Mouse (Mus musculus): ENCODE data around the gene Gm20388.

The Gm20388 gene

GRCm38 (mm10) chr8:122905346-122905745 is 2994.7 kb downstream of the Gm20388 start:
- DNase-seq (ENCODE audit: low spot score in 2 of 2): no peak

GRCm38 (mm10) chr8:122906463-122907021 is 2995.9 kb downstream of the Gm20388 start:
- DNase-seq (ENCODE audit: low spot score in 2 of 2): peak; percentile 82 to 87

- no peak for DNase-seq (ENCODE audit: low spot score in 2 of 2)
Observed at GRCm38 (mm10) chr8:122912150-122912549, 3001.5 kb downstream of the Gm20388 start.

- DNase-seq (ENCODE audit: low spot score in 2 of 2): no peak
Observed at GRCm38 (mm10) chr8:122912871-122913270, 3002.2 kb downstream of the Gm20388 start.

GRCm38 (mm10) chr8:122916766-122917165 is 3006.1 kb downstream of the Gm20388 start:
- no peak for DNase-seq (ENCODE audit: low spot score in 2 of 2)

- no peak for DNase-seq (ENCODE audit: low spot score in 2 of 2)
Observed at GRCm38 (mm10) chr8:122917531-122918392, 3007.1 kb downstream of the Gm20388 start.

- no peak for DNase-seq (ENCODE audit: low spot score in 2 of 2)
Observed at GRCm38 (mm10) chr8:122918438-122919107, 3007.9 kb downstream of the Gm20388 start.

GRCm38 (mm10) chr8:122920890-122921289 is 3010.2 kb downstream of the Gm20388 start:
- no peak for DNase-seq (ENCODE audit: low spot score in 2 of 2)

- DNase-seq (ENCODE audit: low spot score in 2 of 2): no peak
Observed at GRCm38 (mm10) chr8:122922945-122923344, 3012.3 kb downstream of the Gm20388 start.

GRCm38 (mm10) chr8:122923431-122924090 is 3012.9 kb downstream of the Gm20388 start:
- DNase-seq (ENCODE audit: low spot score in 2 of 2): no peak

- no peak for DNase-seq (ENCODE audit: low spot score in 2 of 2)
Observed at GRCm38 (mm10) chr8:122924091-122924490, 3013.4 kb downstream of the Gm20388 start.

GRCm38 (mm10) chr8:122925939-122926722 is 3015.5 kb downstream of the Gm20388 start:
- DNase-seq (ENCODE audit: low spot score in 2 of 2): no peak

GRCm38 (mm10) chr8:122926782-122927181 is 3016.1 kb downstream of the Gm20388 start:
- DNase-seq (ENCODE audit: low spot score in 2 of 2): no peak

- no peak for DNase-seq (ENCODE audit: low spot score in 2 of 2)
Observed at GRCm38 (mm10) chr8:122927841-122928240, 3017.2 kb downstream of the Gm20388 start.

- DNase-seq (ENCODE audit: low spot score in 2 of 2): no peak
Observed at GRCm38 (mm10) chr8:122928631-122929224, 3018.1 kb downstream of the Gm20388 start.

GRCm38 (mm10) chr8:122931834-122932560 is 3021.4 kb downstream of the Gm20388 start:
- DNase-seq (ENCODE audit: low spot score in 2 of 2): peak; percentile 81 to 84

- DNase-seq (ENCODE audit: low spot score in 2 of 2): no peak
Observed at GRCm38 (mm10) chr8:122932561-122932959, 3021.9 kb downstream of the Gm20388 start.

GRCm38 (mm10) chr8:122933973-122934372 is 3023.3 kb downstream of the Gm20388 start:
- no peak for DNase-seq (ENCODE audit: low spot score in 2 of 2)

- DNase-seq (ENCODE audit: low spot score in 2 of 2): no peak
Observed at GRCm38 (mm10) chr8:122935118-122935517, 3024.5 kb downstream of the Gm20388 start.

- no peak for DNase-seq (ENCODE audit: low spot score in 2 of 2)
Observed at GRCm38 (mm10) chr8:122935912-122936311, 3025.3 kb downstream of the Gm20388 start.

Data from right cerebral cortex, postnatal 36 days (tissue).